Mouse (Mus musculus) C3H10T1/2 (cell line): Measurements from ENCODE around the gene Ndc80. TPM values are rescaled to one million over a fixed set of nuclear protein-coding genes. Genes with fewer than 3 reads are reported as not detected.

Source experiments
- polyA plus RNA-seq, 2 experiments: library from polyadenylated mRNA; unstranded; fragments of >200 nt; fragmentation: generic; extraction: Trizol; gene quantifications; one replicate each; pipeline ENCODE4 v1.2.1; 2012; ENCODE audit warnings: missing spikeins in 2 of 2

Ndc80 gene
- polyA plus RNA-seq = 10 to 100 TPM in 1 of 2 experiments, 1 to 10 TPM in 1; 1.5 to 12.9 TPM

GRCm38 (mm10) chr17:71526711-71527564 lies at the start of gene Ndc80:
Ndc80 (minus strand) TSS chr17:71526857.

GRCm38 (mm10) chr17:71551757-71552451 lies 25.2 kb upstream of the Ndc80 start, which contains the start of gene Spdya:
Spdya (plus strand) TSS chr17:71552061.

GRCm38 (mm10) chr17:71474762-71475704 lies 51.6 kb downstream of the Ndc80 start, which contains the start of gene Smchd1:
Smchd1 (minus strand) TSS chr17:71475343.

GRCm38 (mm10) chr17:71459818-71460217 lies 66.8 kb downstream of the Ndc80 start, which contains the start of gene Gm4707:
Gm4707 (minus strand) TSS chr17:71459918.

Other genes starting within 250 kb of the Ndc80 start
- gene Emilin2, start 214.9 kb downstream of the Ndc80 start, polyA plus RNA-seq = 10 to 100 TPM in 1 of 2 experiments, 1 to 10 TPM in 1; 5.5 to 25.9 TPM
- gene Gm4707, start 66.9 kb downstream of the Ndc80 start, polyA plus RNA-seq = 1 to 10 TPM in 1 of 2 experiments, under 1 TPM in 1; 0.08 to 1.5 TPM
- 1 to 10 TPM; 1.9 to 9.1 TPM for gene Smchd1, start 51.5 kb downstream of the Ndc80 start, polyA plus RNA-seq
- gene Spdya, start 25.2 kb upstream of the Ndc80 start, polyA plus RNA-seq = under 1 TPM; 0.02 to 0.81 TPM
- 10 to 100 TPM in 1 of 2 experiments, 1 to 10 TPM in 1; 6.6 to 10.3 TPM for gene Wdr43, start 89.0 kb upstream of the Ndc80 start, polyA plus RNA-seq
- under 1 TPM; 0.05 to 0.25 TPM for gene Togaram2, start 146.4 kb upstream of the Ndc80 start, polyA plus RNA-seq
- under 1 TPM in 1 of 2 experiments, not detected in 1; 0.01 TPM for gene Pcare, start 226.0 kb upstream of the Ndc80 start, polyA plus RNA-seq
- 1 to 10 TPM; 1.7 to 7.5 TPM for gene Clip4, start 241.6 kb upstream of the Ndc80 start, polyA plus RNA-seq